Mouse (Mus musculus): ENCODE data around the gene Zc3hav1l.

DNA sequence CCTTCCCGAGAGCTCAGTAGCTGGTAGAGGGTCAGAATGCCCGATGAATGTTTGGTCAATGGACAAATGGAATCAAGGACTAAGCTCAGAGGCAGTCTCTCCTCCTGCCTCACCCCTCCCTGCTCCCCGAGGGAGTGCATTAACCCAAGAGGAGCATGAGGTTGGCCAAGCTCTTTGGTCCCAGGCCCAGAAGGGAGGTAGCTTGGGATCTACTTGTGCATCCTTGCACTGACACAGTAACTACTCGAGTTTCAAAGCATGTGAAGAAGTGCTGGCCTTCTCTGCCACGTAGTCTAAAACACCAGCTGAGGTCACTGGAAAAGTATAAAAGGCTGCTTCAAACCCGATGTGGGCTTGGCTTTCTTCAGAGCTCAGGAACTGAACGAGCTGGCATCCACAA lies 34.6 kb downstream of the Zc3hav1l start:
- TF ChIP-seq GATA1 (IDR thresholded peaks at IDR 0.05; ENCODE audit: borderline replicate concordance, low read length) (no peak), FLI1 (IDR thresholded peaks at IDR 0.05; ENCODE audit: low read length) (no peak)

All from megakaryocyte, embryonic 14.5 days (primary cell).